Mouse (Mus musculus): ENCODE results near the gene Hace1.

- TF ChIP-seq POLR2A (IDR thresholded peaks at IDR 0.05; ENCODE audit: borderline replicate concordance, control insufficient read depth, low read depth, low read length) (no peak), CTCF (IDR thresholded peaks at IDR 0.05; ENCODE audit: control insufficient read depth, insufficient read depth, low read length) (no peak)
Observed at GRCm38 (mm10) chr10:45662015-45662414, 84.4 kb downstream of the Hace1 start.

Data from bone marrow, adult 2 months (tissue).